Mouse (Mus musculus) cerebellum, adult 18-20 months (tissue): Measurements from ENCODE around the gene Gm9817.

ENCODE experiments used
- DNase-seq, 2 experiments: peaks; one replicate each; pipeline ENCODE4 v3.0.0; 2021

Gm9817 gene

GRCm38 (mm10) chr13:45092816-45093215, 14.3 kb downstream of the Gm9817 start:
- no peak for DNase-seq

DNA sequence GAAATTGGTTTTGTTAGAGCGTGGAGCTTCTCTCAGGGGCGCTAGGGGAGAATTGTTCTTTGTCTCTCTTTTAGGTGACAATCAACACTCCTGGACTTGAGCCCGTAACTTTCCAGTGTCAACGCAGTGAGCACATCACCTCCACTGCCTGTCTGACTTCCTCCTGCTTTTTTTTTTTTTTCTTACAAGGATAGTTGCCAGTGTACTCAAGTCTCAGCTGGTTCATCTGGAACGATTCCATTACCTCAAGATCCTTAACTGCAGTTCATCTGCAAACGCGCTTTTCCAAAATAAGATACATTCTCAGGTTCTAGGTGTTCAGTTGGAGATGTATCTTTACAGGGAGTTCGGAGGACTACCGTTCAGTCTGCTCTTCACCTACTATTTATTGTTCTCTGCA, 16.5 kb downstream of the Gm9817 start:
- DNase-seq = no peak

GRCm38 (mm10) chr13:45099582-45100229, 21.2 kb downstream of the Gm9817 start:
- DNase-seq = no peak

GRCm38 (mm10) chr13:45106480-45106879, 28.0 kb downstream of the Gm9817 start:
- DNase-seq = no peak

DNA sequence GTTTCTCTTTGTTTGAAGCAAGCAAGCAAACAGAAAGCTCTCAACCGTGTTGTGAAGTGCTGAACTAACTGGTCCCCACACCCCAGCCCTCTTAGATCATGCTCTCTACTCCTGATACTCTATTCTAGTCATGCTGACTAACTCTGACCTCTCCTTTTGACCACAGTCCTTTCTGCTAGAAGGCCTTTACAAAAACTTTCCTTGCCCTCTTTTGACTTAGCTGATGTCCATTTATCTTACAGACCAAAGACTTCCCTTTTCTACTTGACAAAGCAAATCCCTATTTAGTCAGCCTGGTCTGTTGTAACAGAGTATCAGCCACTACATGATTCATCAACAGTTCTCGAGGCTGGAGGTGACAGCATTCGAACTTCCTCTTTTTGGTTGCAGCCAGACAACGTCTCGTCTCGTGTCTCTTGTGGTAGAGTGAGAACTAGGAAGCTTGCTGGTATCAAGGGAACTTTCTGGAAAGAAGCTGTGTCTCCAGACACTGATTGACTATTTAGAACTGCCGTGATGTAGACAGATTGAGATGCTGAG, 30.4 kb downstream of the Gm9817 start:
- no peak for DNase-seq

DNA sequence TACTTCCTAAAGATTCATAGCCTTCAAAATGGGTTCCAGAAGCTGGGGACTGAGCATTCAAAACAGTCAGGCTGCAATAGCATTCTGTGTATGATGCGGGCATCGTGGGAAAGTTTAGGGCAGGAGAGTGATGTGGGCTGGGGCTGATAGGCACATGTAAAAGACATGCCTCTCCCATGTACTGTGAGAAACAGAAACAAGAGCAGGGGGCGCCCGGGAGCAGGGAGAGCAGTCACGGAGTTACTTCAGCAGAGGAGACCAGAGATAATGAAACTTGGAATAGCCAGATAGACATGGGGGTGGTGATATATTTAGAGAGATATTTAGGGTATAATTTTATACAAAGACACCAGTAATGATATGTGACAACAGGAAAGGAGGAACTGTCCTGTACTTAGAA, 39.9 kb downstream of the Gm9817 start:
- no peak for DNase-seq

GRCm38 (mm10) chr13:45118822-45119221, 40.3 kb downstream of the Gm9817 start:
- DNase-seq = no peak
